Mouse (Mus musculus) hindbrain, embryonic 15.5 days (tissue): ENCODE data around the gene Hist1h1d. TPM values are rescaled to one million over a fixed set of nuclear protein-coding genes. Genes with fewer than 3 reads are reported as not detected.
A peak's percentile ranks its signal among the peaks of the same experiment; 100 is the strongest.
"Not testable (repeated sequence)": the region's sequence is repeated elsewhere in the genome, so short reads cannot be mapped to it uniquely, and the experiment has no call there.

ENCODE experiments used
- ATAC-seq: fragments of 200-750 bp; cut with Nextera tagmentation; 2 replicates; pipeline ENCODE4 v1.8.0; 2017; ENCODE audit warnings: low read depth, moderate number of reproducible peaks, moderate TSS enrichment; ENCODE audit not compliant: low FRiP score
- H3K27ac ChIP-seq: fragments of 300-500 bp; sonication (generic); replicated peaks from 2 replicates; pipeline ENCODE4 v1.5.1; 2015; ENCODE audit warnings: mild to moderate bottlenecking, inconsistent platforms
- H3K27me3 ChIP-seq: fragments of 300-500 bp; sonication (generic); 2 replicates; pipeline ENCODE4 v1.6.1; 2015; ENCODE audit warnings: control low read depth, inconsistent platforms
- H3K36me3 ChIP-seq: fragments of 300-500 bp; sonication (generic); 2 replicates; pipeline ENCODE4 v1.6.1; 2015; ENCODE audit warnings: control low read depth, inconsistent platforms
- H3K4me1 ChIP-seq: fragments of 300-500 bp; sonication (generic); replicated peaks from 2 replicates; pipeline ENCODE4 v1.6.1; 2015; ENCODE audit warnings: control low read depth, inconsistent platforms
- H3K4me2 ChIP-seq: fragments of 300-500 bp; sonication (generic); 2 replicates; pipeline ENCODE4 v1.6.1; 2015; ENCODE audit warnings: moderate library complexity, mild to moderate bottlenecking, inconsistent platforms
- H3K4me3 ChIP-seq: fragments of 300-500 bp; sonication (generic); 2 replicates; pipeline ENCODE4 v1.5.1; 2015; ENCODE audit warnings: mild to moderate bottlenecking, inconsistent platforms
- H3K9ac ChIP-seq: fragments of 300-500 bp; sonication (generic); 2 replicates; pipeline ENCODE4 v1.6.1; 2015; ENCODE audit warnings: inconsistent platforms
- H3K9me3 ChIP-seq: fragments of 300-500 bp; sonication (generic); 2 replicates; pipeline ENCODE4 v1.6.1; 2016; ENCODE audit warnings: control low read depth, inconsistent platforms
- WGBS: fragments of 180-500 bp; shearing (Covaris S2); methylation state at CpG from one replicate; pipeline ENCODE4 v1.1.7; 2015; 5-methylcytosine and 5-hydroxymethylcytosine counted together
- polyA plus RNA-seq: library from polyadenylated mRNA; unstranded; fragments of >200 nt; fragmentation: Nextera tagmentation; extraction: Ambion mirVana; gene quantifications from 2 replicates; pipeline ENCODE4 v1.2.1, GENCODE M21; 2015

Hist1h1d gene
- polyA plus RNA-seq, 1 experiment from 2014 or later: 0.10 TPM

DNA sequence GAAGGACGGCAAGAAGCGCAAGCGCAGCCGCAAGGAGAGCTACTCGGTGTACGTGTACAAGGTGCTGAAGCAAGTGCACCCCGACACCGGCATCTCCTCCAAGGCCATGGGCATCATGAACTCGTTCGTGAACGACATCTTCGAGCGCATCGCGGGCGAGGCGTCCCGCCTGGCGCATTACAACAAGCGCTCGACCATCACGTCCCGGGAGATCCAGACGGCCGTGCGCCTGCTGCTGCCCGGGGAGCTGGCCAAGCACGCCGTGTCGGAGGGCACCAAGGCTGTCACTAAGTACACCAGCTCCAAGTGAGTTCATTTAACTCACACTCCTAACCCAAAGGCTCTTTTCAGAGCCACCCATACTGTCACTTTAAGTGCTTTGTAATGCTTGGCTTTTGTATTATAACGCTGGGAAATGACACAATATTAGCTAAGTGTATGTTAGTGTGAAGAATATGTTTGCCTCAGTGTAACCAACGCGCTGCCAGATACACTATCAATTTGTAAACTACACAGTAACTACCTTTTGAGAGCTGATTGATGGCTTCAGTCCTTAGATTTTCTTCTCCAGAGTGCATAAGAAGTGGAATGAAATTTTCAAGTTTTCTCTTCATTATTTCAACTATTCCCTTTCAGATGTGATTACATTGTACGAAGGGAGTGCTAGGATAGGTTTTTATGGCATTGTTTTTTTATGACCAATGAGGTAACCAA, 18.6 kb downstream of the Hist1h1d start:
- peak overlapping the region; percentile 44 for H3K4me3 ChIP-seq
- not testable (repeated sequence) for ATAC-seq, H3K36me3 ChIP-seq, H3K27me3 ChIP-seq, H3K9me3 ChIP-seq
- H3K4me2 ChIP-seq: peak overlapping the region; percentile 58
- H3K4me1 ChIP-seq: peaks cover 38% of the 10 kb centered on the region
- H3K27ac ChIP-seq: peak overlapping the region; percentile 96
- WGBS: under 1% methylated on average over 18 of the region's 34 CpGs
- H3K9ac ChIP-seq: peak overlapping the region; percentile 50

DNA sequence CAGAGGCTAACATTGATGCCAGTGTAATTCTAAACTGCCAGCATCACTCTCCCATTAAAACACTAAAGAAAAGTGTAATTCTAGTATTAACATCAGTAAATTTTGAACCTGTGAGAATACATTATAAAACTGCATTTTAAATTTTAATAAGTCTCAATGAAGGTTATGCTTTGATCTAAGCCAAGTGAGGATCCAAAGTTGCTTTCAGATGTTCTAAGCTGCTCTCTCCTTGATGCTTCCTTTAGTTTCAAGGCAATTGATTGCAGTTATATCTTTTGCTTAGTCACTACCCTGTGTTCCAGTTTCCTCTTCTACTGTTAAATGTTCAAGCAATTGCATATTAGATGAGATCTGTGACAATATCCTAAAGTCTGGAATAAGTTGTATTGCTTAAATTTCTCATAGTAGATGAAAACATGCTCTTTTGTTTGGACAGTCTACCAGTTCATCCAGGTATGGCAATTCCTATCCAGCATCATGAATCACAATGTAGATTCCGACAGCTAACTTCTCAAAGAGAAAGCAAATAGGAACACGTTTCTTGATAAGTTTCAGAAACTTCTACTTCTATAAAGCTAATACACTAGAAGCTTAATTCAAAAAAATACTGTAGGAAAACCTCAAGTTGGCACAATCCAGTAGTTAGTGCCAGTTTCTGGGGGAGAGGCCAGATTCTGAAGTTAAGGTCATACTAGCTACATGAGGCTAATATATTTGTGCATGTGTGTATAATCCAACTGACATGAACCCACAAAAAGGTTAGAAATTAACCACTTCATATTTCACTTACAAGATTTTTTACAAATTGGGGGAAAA, 19.4 kb downstream of the Hist1h1d start:
- Histone ChIP-seq H3K9ac (peak overlapping the region; percentile 50), H3K4me3 (peak overlapping the region; percentile 44), H3K36me3 (no peaks in the 10 kb centered on the region), H3K27ac (peak overlapping the region; percentile 96), H3K27me3 (no peaks in the 10 kb centered on the region), H3K4me1 (peaks cover 41% of the 10 kb centered on the region), H3K9me3 (no peaks in the 10 kb centered on the region), H3K4me2 (peak overlapping the region; percentile 58)
- ATAC-seq: no peak
- WGBS: 43% methylated on average over 2 of the region's 2 CpGs

DNA sequence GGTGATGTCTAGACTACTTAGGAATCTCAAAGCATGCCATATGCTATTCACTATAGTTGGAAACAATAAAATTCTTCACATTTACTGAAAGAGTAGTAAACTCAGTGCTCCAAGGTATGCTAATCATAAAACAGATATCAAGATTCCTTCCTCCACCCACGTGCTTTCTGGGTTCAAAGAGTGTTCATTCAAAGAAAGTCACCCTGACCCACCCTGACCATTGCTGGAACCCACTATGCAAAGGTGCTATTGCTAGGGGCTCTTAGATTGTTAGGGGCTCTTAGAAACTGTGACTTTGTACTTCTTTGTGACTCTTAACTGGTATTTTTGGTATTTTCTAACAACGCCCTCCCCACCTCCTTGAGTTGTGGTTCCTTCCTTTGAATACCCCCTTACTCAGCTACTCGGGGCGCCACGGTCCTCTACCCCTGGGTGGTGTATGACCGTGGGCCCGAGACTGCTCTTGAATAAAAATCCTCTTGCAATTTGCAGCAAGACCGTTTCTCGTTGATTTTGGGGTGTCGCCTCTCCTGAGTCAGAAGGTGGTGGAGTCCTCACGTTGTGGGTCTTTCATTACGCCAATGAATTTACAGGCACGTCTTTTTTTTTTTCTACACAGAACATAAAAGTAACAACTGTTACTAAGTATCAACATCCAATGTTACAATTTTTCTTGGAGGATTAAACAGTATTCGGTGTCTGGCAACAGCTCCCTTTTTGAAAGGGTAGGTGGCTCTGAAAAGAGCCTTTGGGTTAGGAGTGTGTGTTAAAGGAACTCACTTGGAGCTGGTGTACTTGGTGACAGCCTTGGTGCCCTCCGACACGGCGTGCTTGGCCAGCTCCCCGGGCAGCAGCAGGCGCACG, 20.2 kb downstream of the Hist1h1d start:
- WGBS: 8% methylated on average over 20 of the region's 20 CpGs
- ATAC-seq: not testable (repeated sequence)

DNA sequence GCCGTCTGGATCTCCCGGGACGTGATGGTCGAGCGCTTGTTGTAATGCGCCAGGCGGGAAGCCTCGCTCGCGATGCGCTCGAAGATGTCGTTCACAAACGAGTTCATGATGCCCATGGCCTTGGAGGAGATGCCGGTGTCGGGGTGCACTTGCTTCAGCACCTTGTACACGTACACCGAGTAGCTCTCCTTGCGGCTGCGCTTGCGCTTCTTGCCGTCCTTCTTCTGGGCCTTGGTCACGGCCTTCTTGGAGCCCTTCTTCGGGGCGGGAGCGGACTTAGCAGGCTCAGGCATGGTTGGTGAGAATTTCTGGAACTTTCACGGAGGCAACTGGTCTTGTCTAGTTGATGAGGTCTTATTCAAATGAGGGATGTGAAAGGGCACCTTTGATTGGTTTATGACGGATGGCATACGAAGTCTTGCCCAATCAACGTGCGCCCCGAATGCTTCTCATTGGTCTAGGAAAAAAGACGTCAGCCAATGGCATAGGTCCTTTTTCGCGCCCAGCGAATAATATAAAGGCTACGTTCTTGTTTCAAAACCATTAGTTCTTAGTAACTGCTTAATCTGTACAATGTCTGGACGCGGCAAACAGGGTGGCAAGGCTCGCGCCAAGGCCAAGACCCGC, 20.9 kb downstream of the Hist1h1d start, which contains the start of the genes Hist1h2bf and Hist1h2ad:
Gene Hist1h2bf, minus strand, starts transcription at position 299 of the 627 bp plus-strand sequence.
Gene Hist1h2ad, plus strand, starts transcription at position 484 of the 627 bp plus-strand sequence.
- peak within 1 kb of the TSS; percentile 29; the same call in 1 of the 2 replicates for H3K9ac ChIP-seq
- under 1% methylated on average over 42 of the region's 42 CpGs for WGBS

More for the DNA sequence above, 20.2 kb downstream of the Hist1h1d start:
- H3K4me2 ChIP-seq: peak overlapping the region; percentile 58
- H3K9me3 ChIP-seq, H3K36me3 ChIP-seq, H3K27me3 ChIP-seq: not testable (repeated sequence)
- H3K9ac ChIP-seq: peak overlapping the region; percentile 29; the same call in 1 of the 2 replicates
- peaks cover 41% of the 10 kb centered on the region for H3K4me1 ChIP-seq
- peak overlapping the region; percentile 87 for H3K27ac ChIP-seq
- peak overlapping the region; percentile 38 for H3K4me3 ChIP-seq

DNA sequence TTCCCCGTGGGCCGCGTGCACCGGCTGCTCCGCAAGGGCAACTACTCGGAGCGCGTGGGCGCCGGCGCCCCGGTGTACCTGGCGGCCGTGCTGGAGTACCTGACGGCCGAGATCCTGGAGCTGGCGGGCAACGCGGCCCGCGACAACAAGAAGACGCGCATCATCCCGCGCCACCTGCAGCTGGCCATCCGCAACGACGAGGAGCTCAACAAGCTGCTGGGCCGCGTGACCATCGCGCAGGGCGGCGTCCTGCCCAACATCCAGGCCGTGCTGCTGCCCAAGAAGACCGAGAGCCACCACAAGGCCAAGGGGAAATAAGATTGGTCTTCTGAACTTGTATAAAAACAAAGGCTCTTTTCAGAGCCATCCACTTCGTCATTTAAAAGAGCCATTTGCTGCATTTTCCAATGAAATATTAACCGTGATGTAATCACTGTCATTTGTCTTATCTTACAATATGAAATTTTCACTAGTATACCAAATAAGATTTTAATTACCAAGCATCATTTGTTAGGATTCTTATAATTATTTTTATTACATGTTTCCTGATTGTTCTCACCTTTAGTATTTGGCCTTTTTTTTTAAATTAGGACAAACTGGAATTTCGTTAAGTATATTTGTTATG, 21.6 kb downstream of the Hist1h1d start:
- peak overlapping the region; percentile 58 for H3K4me2 ChIP-seq
- not testable (repeated sequence) for H3K9ac ChIP-seq, H3K36me3 ChIP-seq, ATAC-seq, H3K9me3 ChIP-seq, H3K27me3 ChIP-seq
- peaks cover 39% of the 10 kb centered on the region for H3K4me1 ChIP-seq
- peak overlapping the region; percentile 43 for H3K4me3 ChIP-seq
- under 1% methylated on average over 7 of the region's 39 CpGs for WGBS
- peak overlapping the region; percentile 87 for H3K27ac ChIP-seq

More for the DNA sequence above, 20.9 kb downstream of the Hist1h1d start, which contains the start of the genes Hist1h2bf and Hist1h2ad:
- Histone ChIP-seq H3K4me1 (peaks cover 41% of the 10 kb centered on the region), H3K27ac (peak within 1 kb of the TSS; percentile 87), H3K4me3 (peak within 1 kb of the TSS; percentile 43), H3K4me2 (peak within 1 kb of the TSS; percentile 58)
- H3K9me3 ChIP-seq, H3K27me3 ChIP-seq, H3K36me3 ChIP-seq: not testable (repeated sequence)
- peak; percentile 93 for ATAC-seq

DNA sequence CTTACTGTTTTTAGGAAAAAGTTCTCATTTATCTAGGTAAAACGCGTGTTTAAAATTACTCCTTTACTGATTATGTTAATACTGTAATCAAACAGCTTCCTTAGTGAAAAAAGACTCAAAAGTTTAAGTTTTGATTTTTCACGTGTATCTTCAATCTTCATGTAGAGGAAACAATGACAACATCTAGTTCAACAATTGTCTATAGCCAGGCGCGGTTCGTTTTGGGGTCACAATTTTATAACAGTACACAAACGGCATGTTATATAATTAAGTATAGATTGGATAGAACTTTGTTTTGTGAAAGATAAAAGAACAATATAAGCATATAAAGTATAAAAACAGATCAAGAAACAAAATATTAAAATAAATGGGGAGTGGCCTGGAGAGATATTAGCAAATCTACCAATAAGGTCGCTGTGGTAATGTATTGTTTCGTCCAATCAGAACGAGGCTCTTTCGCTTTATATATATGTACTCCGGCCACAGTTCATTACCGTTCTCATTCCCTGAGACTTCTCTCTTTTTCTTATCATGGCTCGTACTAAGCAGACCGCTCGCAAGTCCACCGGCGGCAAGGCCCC, 22.3 kb downstream of the Hist1h1d start, which contains the start of gene Hist1h3d:
Gene Hist1h3d, plus strand, starts transcription at position 493 of the 581 bp plus-strand sequence.
- peak within 1 kb of the TSS; percentile 82 for H3K27ac ChIP-seq
- H3K27me3 ChIP-seq: no peaks in the 10 kb centered on the region
- peak within 1 kb of the TSS; percentile 43 for H3K4me3 ChIP-seq
- H3K9ac ChIP-seq: peak within 1 kb of the TSS; percentile 53; the same call in 1 of the 2 replicates
- no peaks in the 10 kb centered on the region for H3K36me3 ChIP-seq
- peak; percentile 62 for ATAC-seq
- no peaks in the 10 kb centered on the region for H3K9me3 ChIP-seq
- H3K4me1 ChIP-seq: peaks cover 34% of the 10 kb centered on the region
- WGBS: under 1% methylated on average over 18 of the region's 18 CpGs
- H3K4me2 ChIP-seq: peak within 1 kb of the TSS; percentile 58

DNA sequence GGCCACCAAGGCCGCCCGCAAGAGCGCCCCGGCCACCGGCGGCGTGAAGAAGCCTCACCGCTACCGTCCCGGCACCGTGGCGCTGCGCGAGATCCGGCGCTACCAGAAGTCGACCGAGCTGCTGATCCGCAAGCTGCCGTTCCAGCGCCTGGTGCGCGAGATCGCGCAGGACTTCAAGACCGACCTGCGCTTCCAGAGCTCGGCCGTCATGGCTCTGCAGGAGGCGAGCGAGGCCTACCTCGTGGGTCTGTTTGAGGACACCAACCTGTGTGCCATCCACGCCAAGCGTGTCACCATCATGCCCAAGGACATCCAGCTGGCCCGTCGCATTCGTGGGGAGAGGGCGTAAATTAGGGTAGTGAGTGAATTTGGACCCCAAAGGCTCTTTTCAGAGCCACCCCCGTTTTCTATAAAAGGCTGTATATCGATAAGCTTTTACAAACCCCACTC, 22.8 kb downstream of the Hist1h1d start:
- peaks cover 35% of the 10 kb centered on the region for H3K4me1 ChIP-seq
- H3K27me3 ChIP-seq, H3K9me3 ChIP-seq, ATAC-seq, H3K36me3 ChIP-seq: not testable (repeated sequence)
- H3K9ac ChIP-seq: peak overlapping the region; percentile 53; the same call in 1 of the 2 replicates
- WGBS: 2% methylated on average over 13 of the region's 40 CpGs
- H3K27ac ChIP-seq: peak overlapping the region; percentile 79
- peak overlapping the region; percentile 43 for H3K4me3 ChIP-seq
- H3K4me2 ChIP-seq: peak overlapping the region; percentile 58

DNA sequence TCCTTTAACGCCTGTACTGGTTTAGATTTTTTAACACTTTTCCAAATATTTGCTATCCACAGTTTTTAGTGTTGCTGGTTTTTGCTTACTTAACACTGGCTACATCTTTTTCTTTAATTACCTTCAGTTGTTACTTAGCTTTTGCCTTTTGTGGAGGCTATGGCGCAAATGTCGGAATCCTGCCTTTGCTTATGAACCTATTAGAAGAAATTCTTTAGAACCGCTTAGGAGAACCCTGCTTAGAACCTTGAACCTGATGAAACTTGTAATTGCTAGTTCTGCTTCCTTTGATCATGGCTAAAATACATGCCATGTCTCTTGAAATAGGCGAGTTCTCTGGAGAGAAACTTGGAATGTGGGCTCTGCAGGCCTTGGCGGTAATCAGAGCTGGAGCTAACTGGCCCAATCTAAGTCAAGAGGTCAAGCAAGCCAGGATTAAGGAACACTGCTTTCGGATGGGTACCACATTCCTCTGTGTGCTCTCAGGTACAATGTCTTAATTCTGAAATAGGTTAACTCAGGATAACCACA, 23.4 kb downstream of the Hist1h1d start:
- 9% methylated on average over 7 of the region's 7 CpGs for WGBS
- peak overlapping the region; percentile 58 for H3K4me2 ChIP-seq
- no peak for ATAC-seq
- H3K27me3 ChIP-seq: no peaks in the 10 kb centered on the region
- H3K9ac ChIP-seq: peak overlapping the region; percentile 53; the same call in 1 of the 2 replicates
- H3K36me3 ChIP-seq: no peaks in the 10 kb centered on the region
- H3K4me1 ChIP-seq: peaks cover 37% of the 10 kb centered on the region
- peak overlapping the region; percentile 79 for H3K27ac ChIP-seq
- H3K9me3 ChIP-seq: no peaks in the 10 kb centered on the region
- H3K4me3 ChIP-seq: peak overlapping the region; percentile 43

DNA sequence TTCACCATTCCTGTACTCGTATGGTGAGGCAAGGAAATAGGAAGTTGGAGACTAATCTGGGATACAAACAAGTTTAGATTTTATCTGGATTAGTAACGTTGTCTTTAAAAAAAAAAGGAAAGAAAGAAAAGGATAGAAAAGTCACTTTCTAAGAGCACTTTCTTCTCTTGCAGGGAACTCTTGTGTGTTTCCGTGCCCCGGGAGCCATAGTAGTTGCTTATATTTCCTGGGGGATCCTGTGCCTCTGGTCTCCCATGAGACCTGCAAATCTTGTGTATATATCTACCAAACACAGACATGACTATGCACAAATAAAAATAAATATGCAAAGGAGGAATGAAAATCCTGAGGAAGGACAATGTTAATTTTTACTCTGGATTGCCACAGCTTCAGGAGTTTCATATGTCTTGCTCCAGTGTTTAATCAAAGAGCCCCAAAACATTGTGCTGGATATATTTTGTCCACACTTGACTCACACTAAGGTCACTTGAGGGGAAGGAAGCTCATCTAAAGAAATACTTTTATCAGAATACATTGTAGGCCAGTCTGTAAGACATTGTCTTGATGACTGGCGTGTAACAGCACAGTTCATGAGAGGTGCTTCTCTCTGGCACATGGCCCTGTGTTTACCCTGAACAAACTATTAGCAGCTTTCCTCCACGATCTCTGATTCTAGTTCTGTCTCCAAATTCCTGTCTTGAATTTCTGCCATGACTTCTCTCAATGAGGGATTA, 24.0 kb downstream of the Hist1h1d start:
- Histone ChIP-seq H3K27me3 (no peaks in the 10 kb centered on the region), H3K4me2 (peak overlapping the region; percentile 58), H3K9ac (0 out of 2 replicates have a peak overlapping the region, but pooled peaks have one; percentile 16), H3K36me3 (no peaks in the 10 kb centered on the region), H3K4me1 (peaks cover 37% of the 10 kb centered on the region), H3K27ac (peak overlapping the region; percentile 79; the same call in 1 of the 2 replicates), H3K9me3 (no peaks in the 10 kb centered on the region), H3K4me3 (peak overlapping the region; percentile 43; the same call in 1 of the 2 replicates)
- ATAC-seq: no peak
- 51% methylated on average over 6 of the region's 6 CpGs for WGBS
